17 mouse cellular contexts compared by ENCODE assay signal in the genomic region with DNA sequence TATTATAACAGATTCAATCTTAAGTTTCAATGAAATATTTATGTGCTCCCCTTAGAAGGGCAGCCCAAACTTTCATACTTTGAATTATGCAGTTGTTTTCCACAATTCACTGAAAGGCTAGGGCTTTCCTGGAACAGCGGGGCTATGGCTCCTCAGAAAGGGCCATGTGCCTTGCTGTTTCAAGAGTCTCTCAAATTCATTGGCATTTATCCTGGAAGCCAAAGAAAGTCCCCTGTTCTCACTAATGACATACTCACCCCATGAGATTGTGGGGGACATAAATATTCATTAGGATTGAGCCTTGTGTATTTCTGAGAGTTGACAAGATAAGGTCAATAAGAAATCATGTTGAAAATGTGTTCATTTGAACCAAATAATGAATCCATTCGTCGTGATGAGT.
"Had no signal": no experiment of that assay in that cellular context is flagged by ENCODE, and none has a peak within 500 bp of the region (broad histone marks: within the 10 kb centered on the region; RNA-seq: fewer than 3 reads in every experiment).

No protein-coding gene starts in this region.

- H3K4me2 ChIP-seq: liver, embryonic 15.5 days; lung, embryonic 15.5 days; midbrain, embryonic 12.5 days; neural tube, embryonic 12.5 days; stomach, embryonic 15.5 days had no signal

- H3K27me3 ChIP-seq: liver, embryonic 15.5 days; lung, embryonic 15.5 days; megakaryocyte, embryonic 14.5 days; midbrain, embryonic 12.5 days; neural tube, embryonic 12.5 days; stomach, embryonic 15.5 days had no signal

- H3K27ac ChIP-seq: liver, embryonic 15.5 days; lung, embryonic 15.5 days; macrophage; midbrain, embryonic 12.5 days; neural tube, embryonic 12.5 days; stomach, embryonic 15.5 days had no signal

- H3K4me3 ChIP-seq: liver, embryonic 15.5 days; lung, embryonic 15.5 days; megakaryocyte, embryonic 14.5 days; midbrain, embryonic 12.5 days; neural tube, embryonic 12.5 days; stomach, embryonic 15.5 days had no signal

- H3K9ac ChIP-seq: liver, embryonic 15.5 days; liver, postnatal 0 days; lung, embryonic 15.5 days; midbrain, embryonic 12.5 days; neural tube, embryonic 12.5 days; stomach, embryonic 15.5 days had no signal

- H3K36me3 ChIP-seq: liver, embryonic 15.5 days; lung, embryonic 15.5 days; midbrain, embryonic 12.5 days; neural tube, embryonic 12.5 days; stomach, embryonic 15.5 days had no signal

- DNase-seq: liver, postnatal 0 days; lung, adult 2 months; lung, postnatal 14 days; lung, postnatal 36 days; right cerebral cortex, postnatal 14 days; thymus, adult 18-20 months; thymus, postnatal 14 days; thymus, postnatal 36 days had no signal

- ATAC-seq: liver, postnatal 0 days; lung, postnatal 0 days; midbrain, embryonic 16.5 days had no signal

- H3K4me1 ChIP-seq: liver, embryonic 15.5 days; lung, embryonic 15.5 days; megakaryocyte, embryonic 14.5 days; midbrain, embryonic 12.5 days; neural tube, embryonic 12.5 days; stomach, embryonic 15.5 days had no signal

- H3K9me3 ChIP-seq: liver, embryonic 15.5 days; lung, embryonic 15.5 days; megakaryocyte, embryonic 14.5 days; midbrain, embryonic 12.5 days; neural tube, embryonic 12.5 days; stomach, embryonic 15.5 days had no signal
